Mouse (Mus musculus): ENCODE measurements at regions not wholly inside any gene's neighbourhood (a gene's known extent, or its start where the extent isn't known, plus 50 kb on each side); places are given as distances from the start of the nearest gene placed in this dataset.
A peak's percentile ranks its signal among the peaks of the same experiment; 100 is the strongest.
"Not testable (repeated sequence)": the region's sequence is repeated elsewhere in the genome, so short reads cannot be mapped to it uniquely, and the experiment has no call there.

GRCm38 (mm10) chr16:3114473-3115335, 476.1 kb upstream of the Olfr161 start:
- DNase-seq, result peak; percentile 69

- DNase-seq, result peak; percentile 48
Measured at GRCm38 (mm10) chr16:3115336-3116112, 475.3 kb upstream of the Olfr161 start.

- peak; percentile 51 for DNase-seq
Measured at GRCm38 (mm10) chr16:3116113-3116511, 474.7 kb upstream of the Olfr161 start.

- DNase-seq, result not testable (repeated sequence)
Measured at GRCm38 (mm10) chr16:3121216-3121615, 469.6 kb upstream of the Olfr161 start.

- DNase-seq, result not testable (repeated sequence)
Measured at GRCm38 (mm10) chr16:3122145-3122860, 468.5 kb upstream of the Olfr161 start.

- peak; percentile 43 for DNase-seq
Measured at GRCm38 (mm10) chr16:3122861-3123477, 467.9 kb upstream of the Olfr161 start.

- DNase-seq, result peak; percentile 3
Measured at GRCm38 (mm10) chr16:3127317-3127716, 463.5 kb upstream of the Olfr161 start.
